Mouse (Mus musculus) brain, embryonic 18.5 days (tissue): Measurements from ENCODE around the gene Snta1.

ENCODE experiments used
- DNase-seq: peaks from one replicate; pipeline ENCODE4 v3.0.0-alpha.2; 2012; ENCODE audit warnings: low read depth, low spot score

Gene Snta1

GRCm38 (mm10) chr2:154407643-154408445 is at the start of gene Snta1:
Gene Snta1, minus strand, starts transcription at chr2:154408099.
- DNase-seq: no peak

GRCm38 (mm10) chr2:154456621-154457020 is 48.7 kb upstream of the Snta1 start:
- no peak for DNase-seq

- DNase-seq: no peak
Observed at GRCm38 (mm10) chr2:154455776-154456175, 47.9 kb upstream of the Snta1 start.

GRCm38 (mm10) chr2:154454605-154455004 is 46.7 kb upstream of the Snta1 start:
- DNase-seq: no peak

- DNase-seq: no peak
Observed at GRCm38 (mm10) chr2:154454099-154454498, 46.2 kb upstream of the Snta1 start.

GRCm38 (mm10) chr2:154452951-154453350 is 45.1 kb upstream of the Snta1 start:
- no peak for DNase-seq

GRCm38 (mm10) chr2:154448633-154449032 is 40.7 kb upstream of the Snta1 start:
- no peak for DNase-seq

- DNase-seq: no peak
Observed at GRCm38 (mm10) chr2:154447821-154448220, 39.9 kb upstream of the Snta1 start.

GRCm38 (mm10) chr2:154440453-154440852 is 32.6 kb upstream of the Snta1 start:
- DNase-seq: no peak

- DNase-seq: no peak
Observed at GRCm38 (mm10) chr2:154437191-154437527, 29.3 kb upstream of the Snta1 start.

GRCm38 (mm10) chr2:154436458-154437190 is 28.7 kb upstream of the Snta1 start, which contains the start of gene Cbfa2t2:
Gene Cbfa2t2, plus strand, starts transcription at chr2:154436481.
- DNase-seq: no peak

GRCm38 (mm10) chr2:154436076-154436457 is 28.2 kb upstream of the Snta1 start:
- peak; percentile 93 for DNase-seq

GRCm38 (mm10) chr2:154434690-154435089 is 26.8 kb upstream of the Snta1 start:
- no peak for DNase-seq

- DNase-seq: no peak
Observed at GRCm38 (mm10) chr2:154433391-154433790, 25.5 kb upstream of the Snta1 start.

- DNase-seq: no peak
Observed at GRCm38 (mm10) chr2:154432696-154433095, 24.8 kb upstream of the Snta1 start.

- DNase-seq: no peak
Observed at GRCm38 (mm10) chr2:154430566-154430965, 22.7 kb upstream of the Snta1 start.

- DNase-seq: no peak
Observed at GRCm38 (mm10) chr2:154427853-154428360, 20.0 kb upstream of the Snta1 start.

GRCm38 (mm10) chr2:154426905-154427852 is 19.3 kb upstream of the Snta1 start:
- DNase-seq: no peak

GRCm38 (mm10) chr2:154426188-154426904 is 18.4 kb upstream of the Snta1 start:
- DNase-seq: no peak

GRCm38 (mm10) chr2:154425522-154425921 is 17.6 kb upstream of the Snta1 start:
- no peak for DNase-seq

- DNase-seq: no peak
Observed at GRCm38 (mm10) chr2:154423548-154423947, 15.6 kb upstream of the Snta1 start.
